Mouse (Mus musculus) heart, postnatal 0 days (tissue): ENCODE results near the gene Dyrk1a. TPM values are rescaled to one million over a fixed set of nuclear protein-coding genes. Genes with fewer than 3 reads are reported as not detected.
A peak's percentile ranks its signal among the peaks of the same experiment; 100 is the strongest.

Experiments
- ATAC-seq: fragments of 200-750 bp; cut with Nextera tagmentation; 2 replicates; pipeline ENCODE4 v1.8.0; 2017; ENCODE audit warnings: low read depth, moderate number of reproducible peaks, moderate library complexity; ENCODE audit not compliant: insufficient read depth
- DNase-seq: peaks from one replicate; pipeline ENCODE4 v3.0.0-alpha.2; 2016; ENCODE audit warnings: low spot score
- H3K27ac ChIP-seq: fragments of 300-500 bp; sonication (generic); 2 replicates; pipeline ENCODE4 v1.5.1; 2014; ENCODE audit warnings: low read depth, mild to moderate bottlenecking
- H3K27me3 ChIP-seq: fragments of 300-500 bp; sonication (generic); 2 replicates; pipeline ENCODE4 v1.6.1; 2014; ENCODE audit warnings: low read length, mixed read lengths; ENCODE audit not compliant: control insufficient read depth, insufficient read depth
- H3K36me3 ChIP-seq: fragments of 300-500 bp; sonication (generic); replicated peaks from 2 replicates; pipeline ENCODE4 v1.6.1; 2014; ENCODE audit warnings: low read length, mixed read lengths; ENCODE audit not compliant: control insufficient read depth, insufficient read depth
- H3K4me1 ChIP-seq: fragments of 300-500 bp; sonication (generic); 2 replicates; pipeline ENCODE4 v1.6.1; 2014; ENCODE audit warnings: antibody characterized with exemption; ENCODE audit not compliant: control insufficient read depth, insufficient read depth
- H3K4me2 ChIP-seq: fragments of 300-500 bp; sonication (generic); 2 replicates; pipeline ENCODE4 v1.6.1; 2014; ENCODE audit warnings: low read depth, mild to moderate bottlenecking, low read length, moderate library complexity
- H3K4me3 ChIP-seq: fragments of 300-500 bp; sonication (generic); 2 replicates; pipeline ENCODE4 v1.5.1; 2014; ENCODE audit warnings: low read depth, low read length
- H3K9ac ChIP-seq: fragments of 300-500 bp; sonication (generic); replicated peaks from 2 replicates; pipeline ENCODE4 v1.6.1; 2014; ENCODE audit warnings: low read depth, low read length, mixed read lengths
- H3K9me3 ChIP-seq: fragments of 300-500 bp; sonication (generic); replicated peaks from 2 replicates; pipeline ENCODE4 v1.6.1; 2016; ENCODE audit warnings: low read length; ENCODE audit not compliant: control insufficient read depth
- CTCF ChIP-seq: IDR thresholded peaks from 2 replicates; pipeline ENCODE4 v1.5.1; 2016; ENCODE audit warnings: antibody characterized with exemption, control low read depth, low read depth
- EP300 ChIP-seq: IDR thresholded peaks from 2 replicates; pipeline ENCODE4 v1.6.1; 2016; ENCODE audit warnings: antibody characterized with exemption, low read depth
- WGBS: fragments of 180-500 bp; shearing (Covaris S2); extraction: QIAGEN DNeasy Blood & Tissue Kit; methylation state at CpG from one replicate; pipeline ENCODE4 v1.1.7; 2014; 5-methylcytosine and 5-hydroxymethylcytosine counted together
- polyA plus RNA-seq: library from polyadenylated mRNA; unstranded; fragments of >200 nt; fragmentation: Nextera tagmentation; extraction: Ambion mirVana; gene quantifications from 2 replicates; pipeline ENCODE4 v1.2.1, GENCODE M21; 2015
- total RNA-seq: library from RNA; depleted of rRNA; stranded (reverse); fragments of >200 nt; gene quantifications from 2 replicates; pipeline ENCODE4 v1.2.3, GENCODE M21; 2014; ENCODE audit warnings: low replicate concordance

The Dyrk1a gene
- total and polyA plus RNA-seq, 2 experiments from 2014 or later, result 7.7 to 55.2 TPM

GRCm38 (mm10) chr16:94590977-94591376 is 21.2 kb downstream of the Dyrk1a start:
- no peaks in the 10 kb centered on the region for H3K9me3 ChIP-seq
- no peak overlapping the region for H3K4me3 ChIP-seq
- no peaks in the 10 kb centered on the region for H3K27me3 ChIP-seq
- ATAC-seq (no peak), DNase-seq (no peak)
- no peak overlapping the region for H3K4me2 ChIP-seq
- H3K36me3 ChIP-seq, result 0 out of 2 replicates have a peak, but pooled peaks cover 7% of the 10 kb centered on the region
- WGBS, result 55% methylated on average over 8 of the region's 8 CpGs
- no peak for TF ChIP-seq EP300
- H3K4me1 ChIP-seq, result peaks cover 64% of the 10 kb centered on the region
- peak overlapping the region; percentile 7 for H3K27ac ChIP-seq
- H3K9ac ChIP-seq, result no peak overlapping the region

GRCm38 (mm10) chr16:94591536-94591935 is 21.7 kb downstream of the Dyrk1a start:
- Histone ChIP-seq H3K4me3 (no peak overlapping the region), H3K4me1 (peaks cover 60% of the 10 kb centered on the region), H3K36me3 (0 out of 2 replicates have a peak, but pooled peaks cover 7% of the 10 kb centered on the region), H3K9me3 (no peaks in the 10 kb centered on the region), H3K4me2 (no peak overlapping the region), H3K27me3 (no peaks in the 10 kb centered on the region), H3K27ac (peak overlapping the region; percentile 7), H3K9ac (no peak overlapping the region)
- whole genome bisulfite sequencing, result 38% methylated on average over 3 of the region's 3 CpGs
- DNase-seq (no peak), ATAC-seq (no peak)
- TF ChIP-seq CTCF (no peak), EP300 (no peak)

GRCm38 (mm10) chr16:94596633-94597032 is 26.8 kb downstream of the Dyrk1a start:
- 54% methylated on average over 2 of the region's 2 CpGs for WGBS
- Histone ChIP-seq H3K9ac (no peak overlapping the region), H3K27me3 (no peaks in the 10 kb centered on the region), H3K27ac (no peak overlapping the region), H3K9me3 (no peaks in the 10 kb centered on the region), H3K36me3 (0 out of 2 replicates have a peak, but pooled peaks cover 7% of the 10 kb centered on the region), H3K4me2 (no peak overlapping the region), H3K4me1 (peaks cover 59% of the 10 kb centered on the region), H3K4me3 (no peak overlapping the region)
- TF ChIP-seq EP300 (no peak), CTCF (no peak)
- no peak for DNase-seq
- no peak for ATAC-seq

- Histone ChIP-seq H3K9ac (no peak overlapping the region), H3K4me2 (no peak overlapping the region), H3K27me3 (no peaks in the 10 kb centered on the region), H3K4me3 (no peak overlapping the region), H3K9me3 (no peaks in the 10 kb centered on the region), H3K27ac (peak overlapping the region; percentile 1; the same call in 1 of the 2 replicates), H3K4me1 (peaks cover 62% of the 10 kb centered on the region), H3K36me3 (0 out of 2 replicates have a peak, but pooled peaks cover 7% of the 10 kb centered on the region)
- ATAC-seq, result no peak
- TF ChIP-seq CTCF (no peak), EP300 (no peak)
- WGBS, result 4% methylated on average over 1 of the region's 1 CpGs
- no peak for DNase-seq
These were observed 27.8 kb downstream of the Dyrk1a start for GRCm38 (mm10) chr16:94597640-94598039.

GRCm38 (mm10) chr16:94599977-94600724 is 30.3 kb downstream of the Dyrk1a start:
- 22% methylated on average over 6 of the region's 6 CpGs for WGBS
- H3K36me3 ChIP-seq, result 0 out of 2 replicates have a peak, but pooled peaks cover 2% of the 10 kb centered on the region
- no peak for TF ChIP-seq EP300
- TF ChIP-seq CTCF, result no peak
- H3K4me3 ChIP-seq, result no peak overlapping the region
- H3K4me1 ChIP-seq, result peaks cover 82% of the 10 kb centered on the region
- ATAC-seq, result no peak
- no peak for DNase-seq
- no peaks in the 10 kb centered on the region for H3K9me3 ChIP-seq
- H3K9ac ChIP-seq, result no peak overlapping the region
- H3K27ac ChIP-seq, result peak overlapping the region; percentile 74
- H3K27me3 ChIP-seq, result no peaks in the 10 kb centered on the region
- H3K4me2 ChIP-seq, result no peak overlapping the region

GRCm38 (mm10) chr16:94601089-94601488 is 31.3 kb downstream of the Dyrk1a start:
- DNase-seq, result no peak

More at GRCm38 (mm10) chr16:94601089-94601488, 31.3 kb downstream of the Dyrk1a start:
- peak overlapping the region; percentile 35 for H3K4me2 ChIP-seq
- no peaks in the 10 kb centered on the region for H3K9me3 ChIP-seq
- H3K36me3 ChIP-seq, result no peaks in the 10 kb centered on the region
- H3K4me3 ChIP-seq, result no peak overlapping the region
- peaks cover 88% of the 10 kb centered on the region for H3K4me1 ChIP-seq
- WGBS, result 67% methylated on average over 5 of the region's 5 CpGs
- H3K27ac ChIP-seq, result peak overlapping the region; percentile 74
- no peak overlapping the region for H3K9ac ChIP-seq
- H3K27me3 ChIP-seq, result no peaks in the 10 kb centered on the region
- ATAC-seq, result no peak
- no peak for TF ChIP-seq EP300
- no peak for TF ChIP-seq CTCF
